Mouse (Mus musculus) limb, embryonic 13.5 days (tissue): ENCODE measurements around the gene Lrch1. TPM values are rescaled to one million over a fixed set of nuclear protein-coding genes. Genes with fewer than 3 reads are reported as not detected.
A peak's percentile ranks its signal among the peaks of the same experiment; 100 is the strongest.

ENCODE experiments used
- ATAC-seq: fragments of 200-750 bp; cut with Nextera tagmentation; 2 replicates; pipeline ENCODE4 v1.8.0; 2017; ENCODE audit warnings: low read depth, moderate number of reproducible peaks, moderate TSS enrichment; ENCODE audit not compliant: low FRiP score
- H3K27ac ChIP-seq: fragments of 300-500 bp; sonication (generic); 2 replicates; pipeline ENCODE4 v1.5.1; 2015; ENCODE audit warnings: inconsistent platforms, mild to moderate bottlenecking, moderate library complexity
- H3K27me3 ChIP-seq: fragments of 300-500 bp; sonication (generic); 2 replicates; pipeline ENCODE4 v1.6.1; 2015; ENCODE audit warnings: mild to moderate bottlenecking, inconsistent platforms
- H3K36me3 ChIP-seq: fragments of 300-500 bp; sonication (generic); 2 replicates; pipeline ENCODE4 v1.6.1; 2015; ENCODE audit warnings: inconsistent platforms, mild to moderate bottlenecking, moderate library complexity
- H3K4me1 ChIP-seq: fragments of 300-500 bp; sonication (generic); 2 replicates; pipeline ENCODE4 v1.6.1; 2015; ENCODE audit warnings: inconsistent platforms
- H3K4me2 ChIP-seq: fragments of 300-500 bp; sonication (generic); replicated peaks from 2 replicates; pipeline ENCODE4 v1.6.1; 2015; ENCODE audit warnings: inconsistent platforms, mild to moderate bottlenecking, moderate library complexity
- H3K4me3 ChIP-seq: fragments of 300-500 bp; sonication (generic); 2 replicates; pipeline ENCODE4 v1.5.1; 2015; ENCODE audit warnings: moderate library complexity, mild to moderate bottlenecking, inconsistent platforms
- H3K9ac ChIP-seq: fragments of 300-500 bp; sonication (generic); 2 replicates; pipeline ENCODE4 v1.6.1; 2015; ENCODE audit warnings: mild to moderate bottlenecking, inconsistent platforms
- H3K9me3 ChIP-seq: fragments of 300-500 bp; sonication (generic); 2 replicates; pipeline ENCODE4 v1.6.1; 2016; ENCODE audit warnings: inconsistent platforms
- WGBS: fragments of 180-500 bp; shearing (Covaris S2); methylation state at CpG from one replicate; pipeline ENCODE4 v1.1.7; 2015; 5-methylcytosine and 5-hydroxymethylcytosine counted together
- polyA plus RNA-seq: library from polyadenylated mRNA; unstranded; fragments of >200 nt; fragmentation: Nextera tagmentation; extraction: Ambion mirVana; gene quantifications from 2 replicates; pipeline ENCODE4 v1.2.1, GENCODE M21; 2015

Gene Lrch1
- polyA plus RNA-seq, 1 experiment from 2014 or later, result 14.6 TPM

DNA sequence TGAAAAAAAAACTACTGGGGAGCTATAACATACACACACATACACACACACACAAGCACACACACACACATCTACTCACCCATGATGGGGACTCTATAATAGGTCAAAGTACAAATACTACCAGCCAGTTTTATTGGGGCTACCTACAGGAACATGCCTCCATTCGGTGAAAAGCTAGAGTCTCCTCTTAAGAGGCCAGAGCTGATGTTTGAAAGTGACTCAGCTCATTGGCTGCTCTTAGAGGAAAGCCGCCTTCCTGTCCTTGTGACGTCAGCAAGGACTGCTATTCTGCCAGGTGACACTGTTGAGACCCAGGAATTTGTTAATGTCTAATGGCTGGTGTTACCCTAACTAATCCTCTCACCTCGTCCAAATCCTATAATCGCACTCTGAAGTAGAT, 25.0 kb upstream of the Lrch1 start:
- no peak overlapping the region for H3K27ac ChIP-seq
- H3K9me3 ChIP-seq, result 0 out of 2 replicates have a peak, but pooled peaks cover under 1% of the 10 kb centered on the region
- no peaks in the 10 kb centered on the region; the same call in 1 of the 2 replicates for H3K4me1 ChIP-seq
- H3K27me3 ChIP-seq, result no peaks in the 10 kb centered on the region
- 80% methylated on average over 5 of the region's 5 CpGs for WGBS
- H3K9ac ChIP-seq, result no peak overlapping the region
- no peak overlapping the region for H3K4me2 ChIP-seq
- H3K4me3 ChIP-seq, result no peak overlapping the region
- H3K36me3 ChIP-seq, result no peaks in the 10 kb centered on the region
- no peak for ATAC-seq

DNA sequence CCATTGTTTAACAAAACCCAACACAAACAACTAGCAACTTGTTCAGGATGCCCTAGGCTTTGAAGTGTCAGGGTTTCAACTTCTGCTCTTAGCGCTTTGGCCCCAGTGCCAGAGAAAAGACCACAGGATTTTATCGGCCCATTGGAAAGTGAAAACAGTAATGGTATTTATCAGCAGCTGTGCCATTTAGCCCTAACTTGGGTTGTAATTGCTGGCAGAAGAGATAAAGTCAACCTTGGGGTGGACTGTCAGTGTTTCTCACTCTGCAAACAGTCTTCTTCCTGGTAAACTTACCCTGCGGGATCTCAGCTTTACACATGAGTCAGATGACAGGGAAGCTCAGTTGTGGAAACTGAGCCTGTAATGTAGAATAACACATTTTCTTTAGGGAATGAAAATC, 24.5 kb upstream of the Lrch1 start:
- 46% methylated on average over 3 of the region's 3 CpGs for WGBS
- Histone ChIP-seq H3K4me3 (no peak overlapping the region), H3K4me1 (no peaks in the 10 kb centered on the region; the same call in 1 of the 2 replicates), H3K9ac (no peak overlapping the region), H3K27me3 (no peaks in the 10 kb centered on the region), H3K4me2 (no peak overlapping the region), H3K36me3 (no peaks in the 10 kb centered on the region), H3K27ac (no peak overlapping the region), H3K9me3 (0 out of 2 replicates have a peak, but pooled peaks cover 5% of the 10 kb centered on the region)
- no peak for ATAC-seq

DNA sequence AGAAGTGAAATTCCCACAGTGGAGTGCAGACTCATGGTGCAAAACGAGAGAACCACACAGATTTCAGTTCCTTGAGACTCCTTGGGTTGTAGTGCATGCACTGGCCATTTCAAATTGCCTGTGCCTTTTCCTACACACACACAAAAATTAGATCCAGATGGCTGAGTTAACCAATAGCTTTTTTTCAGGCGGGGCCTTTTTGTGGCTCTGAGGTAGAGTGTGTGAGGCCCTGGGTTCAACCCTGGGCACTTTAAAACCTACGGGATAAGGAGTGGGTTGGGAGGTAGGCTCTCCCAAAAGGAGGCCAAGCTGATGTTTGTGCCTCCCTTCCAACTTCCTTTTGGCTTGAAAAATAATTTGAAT, 15.7 kb upstream of the Lrch1 start:
- Histone ChIP-seq H3K4me1 (peaks cover 12% of the 10 kb centered on the region), H3K4me2 (no peak overlapping the region), H3K27ac (peak overlapping the region; percentile 55; the same call in 1 of the 2 replicates), H3K4me3 (no peak overlapping the region), H3K9ac (no peak overlapping the region), H3K27me3 (no peaks in the 10 kb centered on the region), H3K36me3 (no peaks in the 10 kb centered on the region), H3K9me3 (0 out of 2 replicates have a peak, but pooled peaks cover 5% of the 10 kb centered on the region)
- ATAC-seq, result peak; percentile 61; the same call in 1 of the 2 replicates
- 18% methylated on average over 3 of the region's 3 CpGs for WGBS

DNA sequence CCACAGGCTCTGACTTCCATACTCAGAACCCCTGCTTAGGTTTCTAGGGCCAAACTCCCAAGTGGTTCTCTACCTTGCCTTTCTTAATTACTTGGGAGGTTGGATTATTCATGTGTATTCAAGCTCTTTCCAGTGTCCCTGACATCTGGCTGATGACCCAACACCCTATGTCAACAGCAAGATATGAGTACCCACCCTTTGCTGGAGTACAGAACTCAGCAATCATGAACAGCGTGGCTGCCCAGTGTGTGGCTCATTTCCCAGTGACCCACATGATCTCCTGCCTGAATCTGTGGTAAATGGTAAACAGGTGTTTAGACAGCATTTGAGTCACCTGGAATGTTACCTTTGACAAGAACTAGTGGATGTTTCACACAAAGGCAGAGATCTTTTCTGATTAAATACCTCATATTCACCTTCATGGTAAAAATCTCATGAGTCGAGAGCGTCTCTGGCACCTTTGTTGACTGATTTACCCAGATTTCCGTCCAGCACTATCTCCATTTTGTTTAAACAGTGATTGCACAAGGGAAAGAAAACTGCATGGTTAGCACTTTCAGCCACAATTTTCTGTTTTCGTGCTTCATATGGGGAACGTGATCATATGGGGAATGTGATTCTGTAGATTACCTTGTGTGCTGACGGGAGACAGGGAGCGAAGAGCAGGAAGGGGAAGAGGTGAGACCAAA, 15.2 kb upstream of the Lrch1 start:
- Histone ChIP-seq H3K27ac (peak overlapping the region; percentile 55; the same call in 1 of the 2 replicates), H3K4me3 (no peak overlapping the region), H3K9ac (no peak overlapping the region), H3K9me3 (0 out of 2 replicates have a peak, but pooled peaks cover 5% of the 10 kb centered on the region), H3K4me1 (peaks cover 12% of the 10 kb centered on the region), H3K4me2 (no peak overlapping the region), H3K36me3 (no peaks in the 10 kb centered on the region), H3K27me3 (no peaks in the 10 kb centered on the region)
- 62% methylated on average over 8 of the region's 8 CpGs for WGBS
- no peak for ATAC-seq

DNA sequence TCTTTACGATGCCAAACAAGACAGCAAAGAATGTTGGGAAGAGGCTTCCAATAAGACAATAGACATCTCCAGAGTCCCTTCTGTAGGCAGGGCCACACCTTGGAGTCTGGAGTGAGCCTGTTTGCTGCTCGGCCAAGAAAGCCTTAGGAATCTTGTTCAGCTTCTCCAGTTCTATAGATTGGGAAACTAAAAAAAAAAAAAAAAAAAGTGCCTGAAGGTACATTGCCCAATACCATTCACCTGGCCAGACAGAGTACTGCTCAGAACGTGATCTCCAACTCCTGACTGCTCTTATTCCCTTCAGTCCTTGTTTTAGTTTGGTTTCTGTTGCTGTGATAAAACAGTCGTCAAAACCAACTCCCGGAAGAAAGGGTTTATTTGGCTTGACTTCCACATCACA, 12.9 kb upstream of the Lrch1 start:
- Histone ChIP-seq H3K9me3 (no peaks in the 10 kb centered on the region), H3K4me2 (no peak overlapping the region), H3K36me3 (no peaks in the 10 kb centered on the region), H3K4me1 (peaks cover 12% of the 10 kb centered on the region), H3K9ac (no peak overlapping the region), H3K4me3 (no peak overlapping the region), H3K27me3 (no peaks in the 10 kb centered on the region), H3K27ac (no peak overlapping the region)
- no peak for ATAC-seq
- 80% methylated on average over 5 of the region's 5 CpGs for WGBS

DNA sequence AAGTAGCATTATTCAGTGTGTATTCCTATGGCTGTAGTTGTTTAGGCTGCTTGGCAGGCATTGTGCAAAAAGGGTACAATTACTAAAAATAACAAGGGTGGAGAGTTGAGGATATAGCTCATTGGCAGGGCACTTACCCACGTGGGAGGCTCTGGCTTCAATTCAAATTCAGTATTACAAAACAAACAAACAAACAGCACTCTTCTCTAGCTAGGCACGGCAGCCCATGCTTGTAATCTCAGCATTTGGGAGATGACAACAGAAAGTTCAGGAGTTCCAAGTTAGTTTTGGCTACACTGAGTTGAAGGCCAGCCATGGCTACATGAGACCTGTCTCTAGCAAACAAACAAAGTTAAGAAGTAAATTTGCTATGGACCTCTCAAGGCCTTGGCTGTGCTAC, 9.0 kb upstream of the Lrch1 start:
- ATAC-seq, result no peak
- H3K4me3 ChIP-seq, result no peak overlapping the region
- no peak overlapping the region for H3K4me2 ChIP-seq
- H3K4me1 ChIP-seq, result no peaks in the 10 kb centered on the region
- WGBS, result 49% methylated on average over 2 of the region's 2 CpGs
- no peaks in the 10 kb centered on the region for H3K36me3 ChIP-seq
- no peak overlapping the region for H3K27ac ChIP-seq
- H3K9ac ChIP-seq, result no peak overlapping the region
- H3K9me3 ChIP-seq, result no peaks in the 10 kb centered on the region
- H3K27me3 ChIP-seq, result no peaks in the 10 kb centered on the region

DNA sequence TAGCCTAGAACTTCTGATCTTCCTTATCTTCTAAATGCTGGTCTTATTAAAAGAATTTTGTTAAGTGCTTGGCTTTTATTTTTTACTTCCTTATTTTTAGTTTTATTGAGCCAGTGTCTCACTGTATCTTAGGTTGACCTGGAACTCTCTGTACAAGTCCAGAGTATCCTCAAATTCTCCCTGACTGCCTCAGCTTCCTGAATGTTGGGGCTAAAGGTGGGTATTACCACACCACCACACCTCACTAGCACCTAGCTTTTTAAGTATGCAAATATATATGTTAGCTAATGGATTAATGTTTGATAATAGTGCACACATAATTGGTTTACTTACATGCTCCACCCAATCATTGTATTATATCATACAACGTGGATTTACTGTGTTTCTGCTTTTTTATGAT, 8.6 kb upstream of the Lrch1 start:
- Histone ChIP-seq H3K27me3 (no peaks in the 10 kb centered on the region), H3K9ac (no peak overlapping the region), H3K4me1 (no peaks in the 10 kb centered on the region), H3K27ac (no peak overlapping the region), H3K4me2 (no peak overlapping the region), H3K36me3 (no peaks in the 10 kb centered on the region), H3K4me3 (no peak overlapping the region), H3K9me3 (no peaks in the 10 kb centered on the region)
- no peak for ATAC-seq
- WGBS, result 87% methylated on average over 1 of the region's 1 CpGs

DNA sequence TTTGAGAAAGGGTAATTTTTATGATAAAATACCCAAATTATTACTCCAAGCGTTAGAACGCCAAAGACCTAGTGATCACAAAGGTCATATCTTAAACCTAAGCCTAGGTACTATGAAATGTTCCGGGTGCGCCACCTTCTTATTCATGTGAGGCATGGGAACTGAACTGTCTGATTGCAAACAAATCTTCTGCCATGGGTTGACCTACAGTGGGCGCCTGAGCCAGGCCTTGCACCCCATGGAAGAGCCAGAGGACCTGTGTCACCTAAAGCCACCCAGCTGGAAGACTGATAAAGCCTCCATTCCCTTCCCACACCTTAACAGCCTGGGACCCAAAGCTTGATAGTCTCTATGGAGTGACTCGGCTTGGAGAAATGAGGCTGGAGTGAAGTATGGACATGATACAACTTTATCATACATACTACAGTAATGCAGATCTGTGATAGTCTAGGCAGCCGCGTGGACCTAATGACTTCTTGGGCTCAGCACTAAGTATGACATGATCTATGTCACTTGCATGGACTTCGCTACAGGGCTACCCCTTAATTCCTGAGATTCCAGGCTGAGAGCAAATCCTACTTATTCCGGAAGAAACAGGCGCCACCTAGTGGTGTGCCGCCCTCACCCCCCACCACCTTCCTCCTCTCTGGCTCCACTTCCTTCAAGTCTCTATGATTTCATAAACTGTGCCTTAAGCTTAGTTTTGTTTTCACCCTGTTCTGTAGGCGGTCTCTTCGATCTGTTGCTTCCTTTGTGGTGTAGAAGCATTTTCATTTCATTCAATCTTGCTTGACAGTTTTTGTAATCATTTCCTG, 957 bp upstream of the Lrch1 start:
- no peak for ATAC-seq
- Histone ChIP-seq H3K27me3 (no peaks in the 10 kb centered on the region), H3K36me3 (no peaks in the 10 kb centered on the region), H3K4me1 (peaks cover 22% of the 10 kb centered on the region), H3K27ac (peak overlapping the region; percentile 92; the same call in 1 of the 2 replicates), H3K4me3 (peak overlapping the region; percentile 87), H3K9ac (peak overlapping the region; percentile 88; the same call in 1 of the 2 replicates), H3K4me2 (peak overlapping the region; percentile 85), H3K9me3 (no peaks in the 10 kb centered on the region)
- 49% methylated on average over 14 of the region's 14 CpGs for WGBS

DNA sequence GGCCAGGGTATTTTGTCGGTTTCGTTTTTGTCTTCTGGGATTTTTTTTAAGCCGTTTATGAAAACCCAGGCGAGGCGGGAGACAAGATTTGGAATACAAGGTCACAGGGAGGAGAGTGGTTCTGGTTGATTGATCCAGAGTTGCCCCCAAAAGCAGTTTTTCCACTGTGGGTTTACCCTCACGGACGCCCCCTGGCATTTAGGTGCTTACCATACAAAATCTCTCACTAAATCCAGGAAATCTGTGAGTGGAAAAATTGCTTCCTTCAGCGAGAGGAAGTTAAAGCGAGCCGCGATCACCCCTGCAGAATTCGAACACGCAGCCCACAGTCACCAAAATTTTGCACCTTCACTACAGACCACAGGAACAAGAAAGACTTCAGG, 329 bp upstream of the Lrch1 start:
- H3K9ac ChIP-seq, result peak overlapping the region; percentile 88
- no peaks in the 10 kb centered on the region for H3K9me3 ChIP-seq
- peaks cover 24% of the 10 kb centered on the region for H3K4me1 ChIP-seq
- ATAC-seq, result no peak
- 21% methylated on average over 13 of the region's 13 CpGs for whole genome bisulfite sequencing
- H3K27me3 ChIP-seq, result no peaks in the 10 kb centered on the region
- H3K36me3 ChIP-seq, result no peaks in the 10 kb centered on the region
- peak overlapping the region; percentile 92 for H3K27ac ChIP-seq
- peak overlapping the region; percentile 87 for H3K4me3 ChIP-seq
- H3K4me2 ChIP-seq, result peak overlapping the region; percentile 85

DNA sequence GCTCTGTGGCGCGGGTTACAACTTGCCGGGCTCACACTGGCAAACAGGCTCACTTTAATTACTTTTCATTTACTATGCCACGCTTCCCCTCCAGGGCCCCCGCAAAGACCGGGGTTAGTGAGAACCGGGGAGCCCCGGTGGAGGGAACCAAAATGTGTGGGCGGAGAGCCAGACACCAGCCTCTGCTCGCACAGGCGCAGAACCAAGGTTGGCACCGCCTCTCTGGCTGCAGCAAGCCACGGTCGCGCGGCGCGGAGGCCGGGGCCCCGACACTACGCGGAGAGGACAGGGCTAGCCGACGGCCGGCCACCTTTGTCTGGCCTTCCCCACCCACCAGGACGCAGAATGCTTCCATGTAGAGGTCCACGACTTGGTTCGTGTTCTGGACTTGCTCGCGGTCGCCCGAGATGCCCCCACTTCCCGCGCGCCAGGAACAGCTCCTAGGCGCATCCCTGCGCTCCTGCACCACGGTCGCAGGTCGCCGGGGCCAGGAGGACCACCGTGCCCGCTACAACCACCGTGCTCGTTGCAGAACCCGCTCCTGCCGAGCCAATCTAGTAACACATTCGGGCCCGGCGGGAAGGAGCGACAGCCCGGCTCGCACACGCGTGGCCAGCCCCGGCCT, 813 bp downstream of the Lrch1 start:
- Histone ChIP-seq H3K4me3 (peak overlapping the region; percentile 87), H3K36me3 (no peaks in the 10 kb centered on the region), H3K9me3 (no peaks in the 10 kb centered on the region), H3K9ac (peak overlapping the region; percentile 88), H3K4me1 (peaks cover 28% of the 10 kb centered on the region), H3K27me3 (no peaks in the 10 kb centered on the region), H3K27ac (peak overlapping the region; percentile 92), H3K4me2 (peak overlapping the region; percentile 85)
- ATAC-seq, result peak; percentile 82
- WGBS, result under 1% methylated on average over 56 of the region's 56 CpGs

DNA sequence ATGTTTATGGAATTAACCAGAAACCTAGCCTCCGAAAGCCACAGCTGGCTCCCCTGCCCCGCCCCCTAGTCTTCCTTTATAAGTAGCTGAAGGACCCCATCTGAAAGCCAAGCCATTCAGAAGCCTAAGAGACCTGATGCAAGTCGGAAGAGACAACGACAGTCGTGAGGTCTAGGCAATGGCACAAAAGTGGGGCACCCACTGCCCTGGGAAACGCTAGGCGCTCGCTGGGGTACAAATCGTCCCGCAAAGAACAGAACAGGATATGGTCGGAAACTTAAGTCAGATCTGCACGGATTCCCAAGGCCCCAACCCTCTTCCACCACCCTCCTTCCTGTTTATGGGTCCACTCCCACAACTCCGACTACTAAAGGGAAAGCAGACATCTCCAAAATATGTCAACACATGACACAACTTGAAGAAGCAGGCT, 1.3 kb downstream of the Lrch1 start:
- H3K27ac ChIP-seq, result peak overlapping the region; percentile 92; the same call in 1 of the 2 replicates
- H3K4me2 ChIP-seq, result peak overlapping the region; percentile 85
- WGBS, result 3% methylated on average over 13 of the region's 13 CpGs
- H3K9ac ChIP-seq, result peak overlapping the region; percentile 88
- H3K9me3 ChIP-seq, result no peaks in the 10 kb centered on the region
- H3K4me3 ChIP-seq, result peak overlapping the region; percentile 87
- no peaks in the 10 kb centered on the region for H3K36me3 ChIP-seq
- peak; percentile 38 for ATAC-seq
- no peaks in the 10 kb centered on the region for H3K27me3 ChIP-seq
- peaks cover 28% of the 10 kb centered on the region for H3K4me1 ChIP-seq
